Mouse (Mus musculus) MEL (cell line): ENCODE data around the gene Rbm47. TPM values are rescaled to one million over a fixed set of nuclear protein-coding genes. Genes with fewer than 3 reads are reported as not detected.

Source experiments
- DNase-seq: peaks from one replicate; pipeline ENCODE4 v3.0.0; 2011; ENCODE audit warnings: low read depth, low spot score
- H3K27ac ChIP-seq: 2 replicates; pipeline ENCODE4 v1.5.1; 2012; ENCODE audit warnings: low read depth, mild to moderate bottlenecking, control low read depth, low read length, moderate library complexity; ENCODE audit not compliant: control insufficient read depth
- H3K27me3 ChIP-seq, 2 experiments: fragments of 150-350 bp in 1 of 2; sonication (generic) in 1 of 2; 2 replicates each; pipeline ENCODE4 v1.6.1; 2012; ENCODE audit warnings: low read length in 2 of 2, mild to moderate bottlenecking in 2 of 2, improper control_type of control experiment in 1 of 2, moderate library complexity in 1 of 2; ENCODE audit not compliant: insufficient read depth in 2 of 2, control insufficient read depth in 1 of 2
- H3K36me3 ChIP-seq, 2 experiments: 2 replicates each; pipeline ENCODE4 v1.6.1; 2012 to 2014; ENCODE audit warnings: low read length in 2 of 2, improper control_type of control experiment in 1 of 2, inconsistent platforms in 1 of 2, mild to moderate bottlenecking in 1 of 2; ENCODE audit not compliant: insufficient read depth in 2 of 2, control insufficient read depth in 1 of 2
- H3K4me1 ChIP-seq, 2 experiments: fragments of 150-350 bp in 1 of 2; sonication (generic) in 1 of 2; 2 replicates each; pipeline ENCODE4 v1.6.1; 2012; ENCODE audit warnings: low read length in 2 of 2, improper control_type of control experiment in 1 of 2, mild to moderate bottlenecking in 1 of 2; ENCODE audit not compliant: insufficient read depth in 2 of 2, control insufficient read depth in 1 of 2
- H3K4me3 ChIP-seq, 2 experiments: fragments of 150-350 bp in 1 of 2; sonication (generic) in 1 of 2; 2 replicates each; pipeline ENCODE4 v1.5.1; 2012; ENCODE audit warnings: low read depth in 2 of 2, low read length in 2 of 2, mild to moderate bottlenecking in 2 of 2, moderate library complexity in 2 of 2, control low read depth in 1 of 2, improper control_type of control experiment in 1 of 2; ENCODE audit not compliant: control insufficient read depth in 1 of 2, insufficient read depth in 1 of 2
- H3K79me2 ChIP-seq: 2 replicates; pipeline ENCODE4 v1.6.1; 2012; ENCODE audit warnings: mild to moderate bottlenecking, low read length, moderate library complexity; ENCODE audit not compliant: control insufficient read depth, poor library complexity, insufficient read depth
- H3K9ac ChIP-seq: 2 replicates; pipeline ENCODE4 v1.6.1; 2012; ENCODE audit warnings: low read depth, mild to moderate bottlenecking, control low read depth, low read length, moderate library complexity; ENCODE audit not compliant: control insufficient read depth, poor library complexity, severe bottlenecking
- H3K9me3 ChIP-seq: fragments of 150-350 bp; sonication (generic); replicated peaks from 2 replicates; pipeline ENCODE4 v1.6.1; 2012; ENCODE audit warnings: mild to moderate bottlenecking, low read length, improper control_type of control experiment, moderate library complexity; ENCODE audit not compliant: insufficient read depth
- CHD1 ChIP-seq: IDR thresholded peaks from 2 replicates; pipeline ENCODE4 v1.6.1; 2012; ENCODE audit warnings: low read depth, mild to moderate bottlenecking, inconsistent platforms, low read length, improper control_type of control experiment
- CHD2 ChIP-seq: IDR thresholded peaks from 2 replicates; pipeline ENCODE4 v1.6.1; 2011; ENCODE audit warnings: low read length, improper control_type of control experiment
- CTCF ChIP-seq, 3 experiments: IDR thresholded peaks in 2 of 3; conservative IDR thresholded peaks in 1 of 3; 2 replicates each; pipeline ENCODE4 v1.5.1; 2011 to 2012; ENCODE audit warnings: low read length in 3 of 3, low read depth in 2 of 3, mild to moderate bottlenecking in 2 of 3, improper control_type of control experiment in 1 of 3, inconsistent platforms in 1 of 3, mixed read lengths in 1 of 3, moderate library complexity in 1 of 3; ENCODE audit not compliant: control insufficient read depth in 1 of 3, insufficient read depth in 1 of 3, poor library complexity in 1 of 3, severe bottlenecking in 1 of 3
- E2F4 ChIP-seq: IDR thresholded peaks from 2 replicates; pipeline ENCODE4 v1.6.1; 2011; ENCODE audit warnings: low read depth, low read length, improper control_type of control experiment, borderline replicate concordance
- EP300 ChIP-seq, 2 experiments: IDR thresholded peaks; 2 replicates each; pipeline ENCODE4 v1.6.1; 2011; ENCODE audit warnings: improper control_type of control experiment in 2 of 2, low read length in 2 of 2, low read depth in 1 of 2, mild to moderate bottlenecking in 1 of 2
- GABPA ChIP-seq: IDR thresholded peaks from 2 replicates; pipeline ENCODE4 v1.6.1; 2012; ENCODE audit warnings: low read depth, mild to moderate bottlenecking, inconsistent platforms, low read length, improper control_type of control experiment, moderate library complexity
- GATA1 ChIP-seq: IDR thresholded peaks from 2 replicates; pipeline ENCODE4 v1.6.1; 2011; ENCODE audit warnings: low read depth, low read length, improper control_type of control experiment
- MAX ChIP-seq: IDR thresholded peaks from 2 replicates; pipeline ENCODE4 v1.6.1; 2011; ENCODE audit warnings: low read length, improper control_type of control experiment
- MAZ ChIP-seq: IDR thresholded peaks from 2 replicates; pipeline ENCODE4 v1.6.1; 2012; ENCODE audit warnings: low read depth, mild to moderate bottlenecking, inconsistent platforms, low read length, improper control_type of control experiment
- MEF2A ChIP-seq: IDR thresholded peaks from 2 replicates; pipeline ENCODE4 v1.6.1; 2014; ENCODE audit warnings: low read depth, mild to moderate bottlenecking, inconsistent platforms, low read length, improper control_type of control experiment; ENCODE audit not compliant: poor library complexity, insufficient replicate concordance, severe bottlenecking; ENCODE audit errors: extremely low read depth
- MXI1 ChIP-seq: IDR thresholded peaks from 2 replicates; pipeline ENCODE4 v1.6.1; 2011; ENCODE audit warnings: mild to moderate bottlenecking, low read depth, low read length, improper control_type of control experiment
- MYC ChIP-seq: IDR thresholded peaks from 2 replicates; pipeline ENCODE4 v1.6.1; 2011; ENCODE audit warnings: low read depth, mild to moderate bottlenecking, low read length, improper control_type of control experiment, moderate library complexity
- POLR2A ChIP-seq, 2 experiments: IDR thresholded peaks; 2 replicates each; pipeline ENCODE4 v1.6.1; 2011 to 2012; ENCODE audit warnings: low read length in 2 of 2, mild to moderate bottlenecking in 2 of 2, control low read depth in 1 of 2, improper control_type of control experiment in 1 of 2, low read depth in 1 of 2, moderate library complexity in 1 of 2; ENCODE audit not compliant: control insufficient read depth in 1 of 2, insufficient read depth in 1 of 2, poor library complexity in 1 of 2
- POLR2AphosphoS5 ChIP-seq: IDR thresholded peaks from 2 replicates; pipeline ENCODE4 v1.6.1; 2012; ENCODE audit warnings: low read depth, borderline replicate concordance, mild to moderate bottlenecking, inconsistent platforms, low read length, moderate library complexity, mixed read lengths
- RAD21 ChIP-seq: IDR thresholded peaks from 2 replicates; pipeline ENCODE4 v1.6.1; 2011; ENCODE audit warnings: mild to moderate bottlenecking, low read depth, low read length, improper control_type of control experiment
- SIN3A ChIP-seq: IDR thresholded peaks from 2 replicates; pipeline ENCODE4 v1.6.1; 2012; ENCODE audit warnings: low read length, improper control_type of control experiment, inconsistent platforms
- SMC3 ChIP-seq: IDR thresholded peaks from 2 replicates; pipeline ENCODE4 v1.6.1; 2011; ENCODE audit warnings: low read depth, low read length, improper control_type of control experiment
- TBP ChIP-seq: IDR thresholded peaks from 2 replicates; pipeline ENCODE4 v1.8.0; 2011; ENCODE audit warnings: low read depth, low read length, improper control_type of control experiment
- TCF12 ChIP-seq: IDR thresholded peaks from 2 replicates; pipeline ENCODE4 v1.6.1; 2014; ENCODE audit warnings: low read depth, mild to moderate bottlenecking, inconsistent platforms, low read length, improper control_type of control experiment, moderate library complexity
- UBTF ChIP-seq: IDR thresholded peaks from 2 replicates; pipeline ENCODE4 v1.6.1; 2012; ENCODE audit warnings: low read depth, mild to moderate bottlenecking, inconsistent platforms, low read length, improper control_type of control experiment, moderate library complexity, borderline replicate concordance; ENCODE audit not compliant: insufficient read depth
- polyA plus RNA-seq, 2 experiments: library from polyadenylated mRNA; stranded (reverse) in 1 of 2; unstranded in 1 of 2; fragments of >175 nt in 1 of 2; fragments of >200 nt in 1 of 2; gene quantifications; 2 replicates each; pipeline versions ENCODE4 v1.2.1 to v1.2.4; 2012; ENCODE audit warnings: low replicate concordance in 2 of 2, low read depth in 1 of 2; ENCODE audit not compliant: insufficient read length in 2 of 2, insufficient read depth in 1 of 2, missing spikeins in 1 of 2
- total RNA-seq: library from RNA; depleted of rRNA; stranded (reverse); fragments of 300-350 nt; gene quantifications from 2 replicates; pipeline ENCODE4 v1.2.3, GENCODE M21; 2012

Gene Rbm47
- total and polyA plus RNA-seq, 3 experiments = not detected

- no peak for DNase-seq
- H3K27me3 ChIP-seq = no peaks in the 10 kb centered on the region; a peak in 1 of 4 replicates
- no peaks in the 10 kb centered on the region; a peak in 1 of 4 replicates for H3K4me1 ChIP-seq
- no peak overlapping the region for H3K9ac ChIP-seq
- H3K36me3 ChIP-seq = no peaks in the 10 kb centered on the region
- no peak overlapping the region for H3K4me3 ChIP-seq
- TF ChIP-seq TCF12 (no peak), MEF2A (no peak), GATA1 (no peak), E2F4 (no peak), GABPA (no peak), POLR2A (IDR thresholded peaks at IDR 0.05; ENCODE audit: control insufficient read depth in 1 of 2, insufficient read depth in 1 of 2, low read depth in 1 of 2, low read length in 2 of 2, poor library complexity in 1 of 2) (no peak), POLR2AphosphoS5 (no peak), EP300 (IDR thresholded peaks at IDR 0.05; ENCODE audit: low read depth in 1 of 2, low read length in 2 of 2) (no peak), SIN3A (no peak), UBTF (no peak), MYC (no peak), MXI1 (no peak), MAX (no peak), MAZ (no peak), TBP (no peak), CHD1 (no peak)
- TF ChIP-seq, all 39 proteins: peak for 0
- Histone ChIP-seq H3K79me2 (no peaks in the 10 kb centered on the region), H3K9me3 (no peaks in the 10 kb centered on the region), H3K27ac (no peak overlapping the region)
Observed at GRCm38 (mm10) chr5:66102821-66103220, 70.1 kb downstream of the Rbm47 start.

- Histone ChIP-seq H3K4me3 (no peak overlapping the region), H3K9me3 (no peaks in the 10 kb centered on the region), H3K4me1 (no peaks in the 10 kb centered on the region; a peak in 1 of 4 replicates), H3K27me3 (no peaks in the 10 kb centered on the region; a peak in 1 of 4 replicates), H3K27ac (no peak overlapping the region), H3K9ac (no peak overlapping the region), H3K36me3 (no peaks in the 10 kb centered on the region)
- TF ChIP-seq SMC3 = peak; percentile 48
- TF ChIP-seq RAD21 = peak; percentile 26
- TF ChIP-seq CTCF (IDR thresholded peaks at IDR 0.05 in 2 of 3, conservative IDR thresholded peaks at IDR 0.05 in 1 of 3; ENCODE audit: control insufficient read depth in 1 of 3, insufficient read depth in 1 of 3, low read depth in 2 of 3, low read length in 3 of 3, poor library complexity in 1 of 3, severe bottlenecking in 1 of 3) = peak in 2 of 3 experiments; percentile 22 to 46; a peak in 3 of 6 replicates
- TF ChIP-seq CHD2 = no peak
- TF ChIP-seq, all 39 proteins: peak for 3
- no peaks in the 10 kb centered on the region for H3K79me2 ChIP-seq
- no peak for DNase-seq
Observed at GRCm38 (mm10) chr5:66101577-66101976, 71.3 kb downstream of the Rbm47 start.
